Mouse (Mus musculus): ENCODE measurements around the gene Tacr1. TPM values are rescaled to one million over a fixed set of nuclear protein-coding genes. Genes with fewer than 3 reads are reported as not detected.

Tacr1 gene
- not detected for polyA plus RNA-seq (2017; shearing (Covaris generic))

DNA sequence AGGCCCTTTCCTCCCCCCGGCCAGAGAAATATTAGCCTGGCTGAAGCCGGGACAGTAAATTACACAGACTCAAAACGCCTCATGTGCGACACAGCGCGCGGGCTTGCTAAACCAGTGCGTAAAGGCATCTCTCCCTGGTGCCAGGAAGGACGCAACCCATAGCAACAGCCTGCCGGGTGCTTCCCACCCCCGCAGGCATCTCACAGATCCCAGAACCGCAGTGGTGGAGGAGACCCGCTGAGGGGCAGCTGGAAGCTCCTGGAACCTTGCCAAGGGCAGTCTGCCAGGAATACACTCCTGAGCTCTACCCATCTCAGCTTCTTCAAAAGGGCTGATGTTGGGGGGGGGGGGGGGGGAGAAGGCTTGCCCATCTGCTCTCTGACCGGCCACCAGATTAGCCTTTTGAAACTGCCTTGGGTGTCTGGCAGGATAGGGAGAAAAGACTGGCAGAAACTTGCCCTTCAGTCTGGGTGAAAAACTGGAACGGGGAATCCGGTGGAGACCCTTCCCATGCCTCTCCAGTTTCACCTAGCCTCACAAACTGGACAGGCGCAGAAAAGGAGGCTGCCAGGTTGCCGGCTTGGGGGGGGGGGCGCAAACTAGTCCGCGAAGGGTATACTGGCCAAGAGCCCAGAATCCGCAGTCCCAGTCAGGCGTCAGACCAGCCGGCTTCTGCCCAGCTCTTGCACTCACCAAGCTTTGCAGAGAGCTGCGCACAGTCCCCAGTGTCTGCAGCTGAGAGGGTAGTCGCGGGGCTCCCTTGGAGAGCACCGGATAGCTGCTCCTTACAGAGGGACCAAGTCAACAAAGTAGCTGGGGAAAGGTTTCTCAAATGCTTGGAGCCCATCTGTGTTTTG lies at the start of gene Tacr1:
TSS of gene Tacr1 (plus strand) at position 740 of the 857 bp plus-strand sequence.

Data from activated CD4-positive, CD25-positive, alpha-beta regulatory T cell, adult 9 weeks (primary cell).